Mouse (Mus musculus) cerebellum, adult 11-12 months (tissue): ENCODE results near the gene Arfip1.

Experiments
- DNase-seq: peaks from one replicate; pipeline ENCODE4 v3.0.0; 2022

Arfip1 gene

GRCm38 (mm10) chr3:84447803-84448202, 134.6 kb downstream of the Arfip1 start:
- no peak for DNase-seq
